Mouse (Mus musculus) kidney, postnatal 4 days (tissue): ENCODE results near the gene Klhl26.

Experiments
- DNase-seq, 2 experiments: peaks; one replicate each; pipeline ENCODE4 v3.0.0; 2021; ENCODE audit warnings: mixed read lengths in 2 of 2

Klhl26 gene

GRCm38 (mm10) chr8:70469295-70469916, 7.4 kb downstream of the Klhl26 start:
- no peak for DNase-seq

GRCm38 (mm10) chr8:70468733-70469132, 8.0 kb downstream of the Klhl26 start:
- no peak for DNase-seq

- no peak for DNase-seq
Observed at GRCm38 (mm10) chr8:70467907-70468306, 8.9 kb downstream of the Klhl26 start.

- peak in 1 of 2 experiments; percentile 38 for DNase-seq
Observed at GRCm38 (mm10) chr8:70467229-70467725, 9.5 kb downstream of the Klhl26 start.

- peak; percentile 58 to 65 for DNase-seq
Observed at GRCm38 (mm10) chr8:70466771-70467170, 10.0 kb downstream of the Klhl26 start.

GRCm38 (mm10) chr8:70466305-70466704, 10.5 kb downstream of the Klhl26 start:
- DNase-seq = no peak

- DNase-seq = no peak
Observed at GRCm38 (mm10) chr8:70465701-70466100, 11.1 kb downstream of the Klhl26 start.

- DNase-seq = no peak
Observed at GRCm38 (mm10) chr8:70464162-70464561, 12.6 kb downstream of the Klhl26 start.

GRCm38 (mm10) chr8:70463306-70463705, 13.5 kb downstream of the Klhl26 start:
- DNase-seq = no peak

- DNase-seq = no peak
Observed at GRCm38 (mm10) chr8:70462516-70462813, 14.3 kb downstream of the Klhl26 start.

- DNase-seq = no peak
Observed at GRCm38 (mm10) chr8:70461765-70462515, 14.8 kb downstream of the Klhl26 start.

GRCm38 (mm10) chr8:70460606-70461005, 16.2 kb downstream of the Klhl26 start:
- DNase-seq = no peak

GRCm38 (mm10) chr8:70460199-70460598, 16.6 kb downstream of the Klhl26 start:
- no peak for DNase-seq

GRCm38 (mm10) chr8:70459636-70460035, 17.1 kb downstream of the Klhl26 start:
- DNase-seq = no peak

- no peak for DNase-seq
Observed at GRCm38 (mm10) chr8:70458462-70458861, 18.3 kb downstream of the Klhl26 start.

GRCm38 (mm10) chr8:70457882-70458281, 18.9 kb downstream of the Klhl26 start:
- DNase-seq = no peak

- DNase-seq = no peak
Observed at GRCm38 (mm10) chr8:70456996-70457395, 19.8 kb downstream of the Klhl26 start.

GRCm38 (mm10) chr8:70453852-70454251, 22.9 kb downstream of the Klhl26 start:
- no peak for DNase-seq

GRCm38 (mm10) chr8:70452196-70452966, 24.4 kb downstream of the Klhl26 start:
- DNase-seq = no peak

GRCm38 (mm10) chr8:70447639-70448420, 28.9 kb downstream of the Klhl26 start:
- DNase-seq = peak in 1 of 2 experiments; percentile 40

- no peak for DNase-seq
Observed at GRCm38 (mm10) chr8:70445988-70446387, 30.8 kb downstream of the Klhl26 start.

GRCm38 (mm10) chr8:70443326-70443725, 33.4 kb downstream of the Klhl26 start:
- DNase-seq = no peak

- no peak for DNase-seq
Observed at GRCm38 (mm10) chr8:70441565-70441964, 35.2 kb downstream of the Klhl26 start.
